Mouse (Mus musculus) thymus, postnatal 4 days (tissue): ENCODE results near the gene Peli2.

Experiments used
- DNase-seq: peaks from one replicate; pipeline ENCODE4 v3.0.0; 2021

The Peli2 gene

DNA sequence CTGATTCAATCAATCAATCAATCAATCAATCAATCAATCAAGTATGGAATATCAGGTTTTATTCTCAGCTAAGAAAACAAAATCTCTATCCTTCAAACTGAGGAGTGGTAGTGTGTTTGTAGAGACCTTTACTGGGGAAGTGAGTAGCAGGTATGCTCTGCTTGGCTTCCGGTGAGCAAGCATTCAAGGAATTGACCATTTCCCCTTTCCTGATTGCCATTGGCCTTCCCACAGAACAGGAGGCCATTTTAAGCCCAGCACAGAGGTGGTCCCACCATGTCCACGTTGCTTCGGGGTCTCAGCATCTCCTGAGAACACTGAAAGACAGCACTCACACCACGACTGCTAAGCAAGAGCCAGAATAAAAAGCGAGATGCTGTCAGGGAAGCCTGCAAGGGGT is 174.8 kb downstream of the Peli2 start:
- DNase-seq: no peak

- DNase-seq: no peak
Measured at GRCm38 (mm10) chr14:48295815-48296271, 175.2 kb downstream of the Peli2 start.

GRCm38 (mm10) chr14:48296820-48297219 is 176.2 kb downstream of the Peli2 start:
- DNase-seq: no peak

- DNase-seq: no peak
Measured at GRCm38 (mm10) chr14:48302471-48303186, 182.0 kb downstream of the Peli2 start.

DNA sequence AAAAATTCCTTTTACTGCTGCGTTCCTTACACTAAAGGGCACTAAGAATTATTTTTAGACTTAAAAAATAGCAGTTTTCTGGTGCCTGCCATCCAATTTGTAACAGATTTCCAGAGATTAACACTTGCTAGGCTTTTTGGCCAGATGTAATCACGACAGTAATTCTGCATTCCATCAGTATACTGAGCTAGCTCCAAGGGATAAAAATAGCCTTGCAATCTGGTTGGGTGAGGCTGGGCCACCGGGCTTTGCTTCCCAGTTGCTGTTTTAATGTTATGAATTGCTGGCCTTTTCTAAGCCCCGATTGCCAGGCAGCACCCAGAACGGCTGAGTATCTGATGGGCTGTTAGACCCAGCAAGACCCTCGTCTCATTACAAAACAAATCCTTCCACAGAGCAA is 182.6 kb downstream of the Peli2 start:
- no peak for DNase-seq

DNA sequence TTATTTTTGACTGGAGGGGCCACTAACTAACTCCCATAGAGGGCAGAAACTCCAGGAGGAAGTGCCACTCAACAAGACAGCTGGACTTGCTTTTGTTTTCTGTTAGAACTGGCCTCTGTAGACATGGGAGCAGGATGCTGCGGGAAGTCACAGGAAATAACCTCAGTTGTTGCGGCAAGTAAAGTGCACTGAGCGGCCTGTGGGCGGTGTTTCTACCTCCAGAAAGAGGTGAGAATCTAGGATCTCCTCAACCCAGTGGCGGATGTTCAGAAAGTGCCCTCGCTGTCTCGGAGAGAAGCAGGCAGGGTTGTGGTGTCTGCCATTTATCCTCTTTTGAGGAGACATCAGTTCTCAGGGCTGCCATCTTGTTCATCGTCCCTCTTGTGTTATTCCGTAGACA is 183.2 kb downstream of the Peli2 start:
- peak; percentile 50 for DNase-seq

- no peak for DNase-seq
Measured at GRCm38 (mm10) chr14:48313234-48313633, 192.6 kb downstream of the Peli2 start.

DNA sequence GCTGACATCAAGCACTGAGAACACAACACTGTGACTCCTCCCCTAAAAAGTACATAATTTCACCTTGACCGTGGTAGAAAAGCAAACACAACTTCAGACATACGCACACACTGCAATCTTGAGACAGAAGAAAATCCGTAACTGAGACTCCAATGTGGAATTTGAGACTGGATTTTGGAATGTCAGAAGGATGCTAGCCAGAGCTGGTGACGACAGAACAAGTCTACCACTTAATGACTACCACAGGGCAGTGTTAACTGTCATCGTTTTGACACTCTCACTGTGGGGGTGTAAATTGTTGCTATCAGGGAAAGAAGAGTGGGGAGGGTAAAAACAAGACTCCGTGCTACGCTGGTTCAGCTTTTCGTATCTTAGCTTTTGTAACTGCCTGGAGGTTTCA is 195.8 kb downstream of the Peli2 start:
- DNase-seq: no peak

DNA sequence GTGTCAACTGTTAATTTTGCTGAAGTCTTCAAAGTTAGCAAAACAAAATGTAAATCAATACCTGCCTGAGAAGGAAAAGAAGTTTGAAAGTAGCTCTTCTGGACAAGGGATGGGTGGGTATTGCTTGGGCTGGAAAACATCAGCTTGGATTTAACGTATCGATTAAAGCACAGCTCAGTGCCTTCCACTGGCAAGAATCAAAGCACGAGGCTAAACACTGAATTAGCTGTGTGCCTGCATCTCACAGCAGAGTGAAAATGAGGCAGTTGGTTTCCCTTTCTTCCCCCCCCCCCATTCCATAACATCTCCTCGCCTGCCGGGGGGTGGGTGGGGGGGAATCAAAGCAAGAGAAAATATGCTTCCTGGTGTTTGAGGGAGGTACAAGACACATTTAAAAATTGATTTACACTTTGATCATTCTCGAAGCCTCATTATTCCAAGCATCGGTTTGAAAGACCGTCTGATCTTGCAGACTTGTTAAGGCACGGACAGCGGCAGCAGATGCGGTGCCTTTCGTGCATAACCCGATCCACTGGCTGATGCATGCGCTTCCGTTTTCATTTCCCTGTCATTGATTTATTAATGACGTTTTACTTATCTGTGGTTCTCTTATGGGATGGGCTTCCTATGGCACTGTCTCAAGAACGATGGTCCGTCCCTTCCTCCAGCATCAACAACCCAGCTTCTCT is 203.3 kb downstream of the Peli2 start:
- no peak for DNase-seq

DNA sequence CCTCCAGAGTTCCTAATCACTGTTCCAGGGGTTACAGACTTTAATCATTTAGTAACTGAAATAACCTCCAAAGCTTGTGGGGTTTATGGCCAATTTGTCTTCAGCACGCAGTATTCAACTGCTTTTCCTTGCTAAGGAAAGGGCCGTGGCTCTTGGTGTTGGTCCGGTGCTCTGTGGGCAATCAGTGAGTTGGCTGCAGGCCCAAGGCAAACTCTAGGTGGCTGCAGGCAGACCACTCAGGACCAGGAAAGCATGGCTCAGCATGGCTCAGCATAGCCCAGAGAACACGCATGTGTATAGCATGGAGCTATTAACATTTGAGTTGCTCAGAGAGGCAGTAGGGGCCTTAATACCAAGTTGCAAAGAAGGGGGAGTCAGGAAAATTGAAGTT is 203.8 kb downstream of the Peli2 start:
- DNase-seq: no peak

DNA sequence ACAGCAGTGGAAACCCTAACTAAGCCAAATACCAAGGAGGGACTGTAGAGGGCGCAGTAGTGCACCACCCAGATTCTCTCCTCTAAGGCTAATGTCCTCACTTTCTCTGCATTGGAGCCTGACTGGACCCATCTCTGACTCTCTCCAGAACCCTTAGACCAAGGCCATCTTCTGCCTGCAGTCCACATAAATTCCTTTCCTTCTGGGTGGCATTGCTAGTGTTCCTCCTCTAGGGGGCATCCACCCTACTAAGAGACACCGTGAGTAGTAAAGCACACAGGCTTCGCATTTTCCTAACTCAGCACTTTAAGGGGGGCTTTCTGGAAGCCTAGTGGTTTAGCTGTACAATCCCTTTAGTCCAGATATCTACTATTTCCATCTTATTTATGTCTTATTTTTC is 207.1 kb downstream of the Peli2 start:
- DNase-seq: peak; percentile 16

DNA sequence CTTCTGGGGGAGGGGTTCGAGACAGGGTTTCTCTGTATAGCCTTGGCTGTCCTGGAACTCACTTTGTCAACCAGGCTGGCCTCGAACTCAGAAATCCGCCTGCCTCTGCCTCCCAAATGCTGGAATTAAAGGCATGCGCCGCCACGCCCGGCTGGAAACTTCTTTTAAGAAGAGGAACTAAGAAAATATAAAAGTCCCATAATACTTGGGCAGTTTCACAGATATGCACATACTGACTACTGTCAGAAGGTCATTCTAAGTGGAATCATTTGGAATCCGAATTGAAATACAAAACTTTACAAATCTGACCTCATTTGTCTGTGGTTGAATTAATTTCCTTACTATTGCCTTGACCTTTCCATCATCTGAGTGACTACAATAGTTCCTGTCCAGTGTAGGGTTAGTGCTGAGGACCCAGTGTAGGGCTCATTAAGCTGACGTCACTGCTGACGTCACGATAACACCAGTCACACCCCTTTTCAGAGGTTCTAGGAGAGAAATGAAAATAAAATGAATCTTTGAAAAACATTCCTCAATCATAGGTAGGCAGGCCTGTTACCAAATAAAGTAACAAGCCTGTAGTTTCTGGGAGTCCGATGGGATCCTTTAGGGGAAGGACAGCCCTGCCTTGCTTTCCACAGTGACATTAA is 209.2 kb downstream of the Peli2 start:
- no peak for DNase-seq
